Mouse (Mus musculus): ENCODE measurements around the gene Erfe.

DNA sequence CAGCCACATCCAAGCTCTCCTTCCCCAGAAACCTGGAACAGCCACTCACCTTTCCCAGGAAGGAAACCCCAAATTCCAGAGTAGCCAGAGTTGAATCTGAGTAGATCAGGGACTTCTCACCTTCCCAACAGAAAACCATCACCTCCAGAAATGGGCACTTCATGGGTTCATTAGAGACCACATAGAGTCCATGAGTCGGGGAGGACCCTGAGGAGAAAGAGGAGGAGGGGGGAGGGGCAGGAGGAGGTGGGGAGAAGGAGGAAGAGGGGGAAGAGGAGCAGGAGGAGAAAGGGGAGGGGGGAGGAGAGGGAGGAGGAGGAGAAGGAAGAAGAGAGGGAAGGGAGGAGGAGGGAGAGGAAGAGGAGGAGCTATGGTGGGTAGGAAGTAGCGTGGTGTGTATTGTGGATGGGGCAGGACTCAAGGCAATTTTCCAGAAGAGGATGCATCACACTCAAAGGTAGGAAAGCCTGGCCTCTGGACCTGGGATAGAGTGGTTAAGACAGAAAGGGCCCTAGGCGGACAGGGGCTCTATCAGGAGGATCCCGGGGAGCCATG, 40.7 kb upstream of the Erfe start:
- TF ChIP-seq GATA1 (IDR thresholded peaks at IDR 0.05; ENCODE audit: borderline replicate concordance, low read length) (no peak), CTCF (IDR thresholded peaks at IDR 0.05; ENCODE audit: low read depth, low read length) (no peak)
